Mouse (Mus musculus) gastrocnemius, postnatal 25 days (tissue): ENCODE data around the gene Prkca. TPM values are rescaled to one million over a fixed set of nuclear protein-coding genes. Genes with fewer than 3 reads are reported as not detected.

Experiments
- DNase-seq: peaks from one replicate; pipeline ENCODE4 v3.0.0; 2022
- total RNA-seq, 2 experiments: library from RNA; stranded (reverse); gene quantifications; 1 replicate in 1 of 2; 2 replicates in 1 of 2; pipeline ENCODE4 v1.2.3; 2021

Prkca gene
- total RNA-seq, 2 experiments from 2014 or later = 46.3 to 48.9 TPM

DNA sequence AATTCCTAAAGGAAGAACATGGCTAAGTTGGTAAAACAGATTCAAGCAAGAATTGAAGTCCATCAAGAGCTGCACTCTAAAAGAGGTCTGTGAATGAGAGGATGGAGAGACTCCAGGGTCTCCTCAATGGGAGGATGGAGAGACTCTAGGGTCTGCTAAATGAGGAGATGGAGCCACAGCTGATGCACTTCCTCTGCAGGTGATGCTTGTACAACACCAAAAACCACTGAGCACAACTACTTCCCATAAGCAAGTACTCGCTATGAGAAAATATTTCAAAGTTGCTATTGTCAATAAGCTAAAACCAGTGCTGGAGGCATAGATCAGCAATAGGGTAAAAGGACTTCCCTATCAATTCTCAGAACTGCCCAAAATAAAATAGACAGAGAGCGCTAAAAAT is 137.1 kb downstream of the Prkca start:
- no peak for DNase-seq

- DNase-seq = no peak
These were observed 138.9 kb downstream of the Prkca start for GRCm38 (mm10) chr11:108204895-108205248.

- DNase-seq = no peak
These were observed 139.4 kb downstream of the Prkca start for GRCm38 (mm10) chr11:108204202-108204894.

GRCm38 (mm10) chr11:108202835-108203234 is 140.9 kb downstream of the Prkca start:
- no peak for DNase-seq

- no peak for DNase-seq
These were observed 142.8 kb downstream of the Prkca start for GRCm38 (mm10) chr11:108200679-108201586.

DNA sequence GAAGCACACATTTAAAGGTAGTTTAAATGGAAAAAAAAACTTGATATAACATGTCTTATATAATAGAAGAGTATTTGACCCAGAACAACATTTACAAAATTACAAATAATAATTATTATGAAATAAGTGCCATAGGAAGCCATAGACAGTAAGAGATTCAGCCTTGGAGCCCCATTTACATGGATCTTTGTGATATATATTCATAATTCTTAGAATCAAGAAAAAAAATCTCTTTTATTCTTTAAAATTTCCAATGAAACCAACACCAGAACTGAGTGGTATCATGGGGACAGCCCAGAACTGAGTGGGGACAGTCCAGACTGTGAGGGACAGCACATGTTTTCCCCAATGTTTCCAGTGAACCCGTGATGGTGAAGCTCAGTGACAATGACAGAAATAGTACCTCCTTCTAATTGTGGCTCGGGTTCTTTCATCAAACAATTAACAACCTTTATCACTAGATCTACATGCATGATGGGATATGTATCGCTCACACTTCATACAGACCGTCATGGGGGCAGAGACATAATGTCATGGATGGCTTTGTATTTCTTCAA is 144.2 kb downstream of the Prkca start:
- DNase-seq = no peak

- DNase-seq = no peak
These were observed 145.1 kb downstream of the Prkca start for GRCm38 (mm10) chr11:108198592-108198991.

- DNase-seq = no peak
These were observed 146.1 kb downstream of the Prkca start for GRCm38 (mm10) chr11:108197427-108198218.

- DNase-seq = no peak
These were observed 146.9 kb downstream of the Prkca start for GRCm38 (mm10) chr11:108196796-108197195.

GRCm38 (mm10) chr11:108190298-108190697 is 153.4 kb downstream of the Prkca start:
- no peak for DNase-seq

DNA sequence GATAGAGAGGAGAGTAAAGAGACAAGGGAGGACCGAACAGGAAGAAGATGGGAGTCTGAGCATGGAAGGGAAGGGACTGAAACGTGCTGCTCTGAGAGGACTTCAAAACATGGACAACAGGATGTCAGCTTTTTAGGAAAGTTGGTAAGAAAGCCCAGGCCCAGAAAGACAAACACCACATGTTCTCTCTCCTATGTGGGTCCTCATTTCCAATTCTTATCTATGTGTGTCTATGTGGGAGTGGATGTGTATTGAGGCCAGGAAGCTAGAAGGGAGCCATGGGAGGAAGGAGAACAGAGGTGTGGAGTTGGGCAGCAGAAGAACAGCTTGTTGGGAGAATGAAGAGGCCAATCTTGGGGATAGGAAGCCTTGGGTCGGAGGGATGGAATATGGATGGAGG is 154.4 kb downstream of the Prkca start:
- DNase-seq = no peak

- DNase-seq = no peak
These were observed 161.3 kb downstream of the Prkca start for GRCm38 (mm10) chr11:108182421-108182820.

GRCm38 (mm10) chr11:108181012-108181713 is 162.6 kb downstream of the Prkca start:
- no peak for DNase-seq

- DNase-seq = no peak
These were observed 164.9 kb downstream of the Prkca start for GRCm38 (mm10) chr11:108178802-108179201.

DNA sequence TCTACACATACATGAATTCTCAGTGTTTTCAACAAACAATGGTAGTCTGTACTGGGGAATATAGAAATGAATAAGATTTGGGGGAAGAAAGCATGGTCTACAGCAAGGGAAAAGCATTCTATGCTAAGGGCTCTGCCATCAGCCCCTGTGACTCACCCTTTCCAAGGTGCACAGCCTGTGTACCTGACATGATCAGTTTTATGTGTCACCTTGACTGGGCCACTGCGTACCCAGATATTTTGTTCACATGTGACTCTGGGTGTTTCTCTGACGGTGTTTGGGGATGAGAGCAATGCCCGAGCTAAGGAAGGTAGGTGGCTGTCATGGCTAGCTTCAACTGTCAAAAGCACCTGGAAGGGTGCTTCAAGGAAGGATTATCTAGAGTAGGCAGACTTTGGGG is 165.5 kb downstream of the Prkca start:
- no peak for DNase-seq

DNA sequence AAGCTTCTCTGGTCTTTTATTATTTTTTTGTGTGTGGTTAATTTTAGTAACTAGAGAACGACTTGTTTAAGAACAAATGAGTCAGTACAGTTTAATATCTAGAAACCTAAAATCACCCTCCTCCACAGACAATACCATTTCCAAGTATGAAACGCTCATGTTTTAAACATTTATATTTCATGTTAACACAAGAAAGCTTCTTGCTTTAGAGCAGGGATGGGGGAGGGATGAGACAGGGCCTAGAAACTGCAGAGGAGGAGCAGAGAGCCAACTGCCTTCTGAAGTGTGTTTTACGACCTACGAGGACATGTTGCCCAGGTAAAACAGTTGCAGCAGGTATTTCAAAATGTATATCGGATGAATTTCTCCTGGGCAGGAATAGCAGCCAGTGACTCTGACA is 167.0 kb downstream of the Prkca start:
- no peak for DNase-seq

- DNase-seq = no peak
These were observed 171.8 kb downstream of the Prkca start for GRCm38 (mm10) chr11:108171917-108172316.

- no peak for DNase-seq
These were observed 172.5 kb downstream of the Prkca start for GRCm38 (mm10) chr11:108171260-108171659.

DNA sequence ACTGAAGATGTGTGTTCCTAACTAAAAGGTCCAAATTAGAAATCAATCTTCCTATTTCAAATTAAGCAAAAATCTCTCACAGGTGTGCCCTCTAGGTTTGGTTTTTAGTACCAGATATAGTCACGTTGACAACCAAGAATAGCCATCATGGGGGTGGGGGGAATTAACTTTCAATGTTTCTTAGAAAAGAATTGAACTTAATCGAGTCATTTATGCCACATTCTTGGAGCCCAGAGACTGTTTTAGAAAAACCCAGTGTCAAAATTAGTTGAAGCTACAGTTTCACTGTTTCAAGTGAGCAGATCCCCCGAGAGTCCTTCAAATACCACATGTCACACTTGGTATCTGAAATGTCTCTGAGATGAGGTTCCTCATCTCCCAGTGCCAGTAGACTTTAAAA is 173.6 kb downstream of the Prkca start:
- DNase-seq = no peak

- no peak for DNase-seq
These were observed 178.0 kb downstream of the Prkca start for GRCm38 (mm10) chr11:108165725-108166124.

DNA sequence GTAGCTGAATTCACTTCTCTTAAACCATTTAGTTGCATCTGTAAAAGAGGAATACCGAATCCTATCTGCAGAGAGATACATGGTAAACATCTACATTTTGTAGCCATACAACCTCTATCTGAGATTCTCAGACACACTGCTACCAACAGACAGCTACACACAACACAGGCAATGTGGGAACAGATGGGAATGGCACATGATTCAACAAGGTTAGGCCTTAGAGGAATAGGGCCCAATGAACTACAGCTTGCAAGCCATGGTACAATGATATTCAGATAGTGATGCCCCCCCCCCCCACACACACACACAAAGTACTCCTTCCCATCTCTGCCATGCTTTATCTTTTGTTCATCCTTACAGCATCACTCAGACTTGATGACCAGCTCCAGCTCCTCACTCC is 181.1 kb downstream of the Prkca start:
- no peak for DNase-seq

DNA sequence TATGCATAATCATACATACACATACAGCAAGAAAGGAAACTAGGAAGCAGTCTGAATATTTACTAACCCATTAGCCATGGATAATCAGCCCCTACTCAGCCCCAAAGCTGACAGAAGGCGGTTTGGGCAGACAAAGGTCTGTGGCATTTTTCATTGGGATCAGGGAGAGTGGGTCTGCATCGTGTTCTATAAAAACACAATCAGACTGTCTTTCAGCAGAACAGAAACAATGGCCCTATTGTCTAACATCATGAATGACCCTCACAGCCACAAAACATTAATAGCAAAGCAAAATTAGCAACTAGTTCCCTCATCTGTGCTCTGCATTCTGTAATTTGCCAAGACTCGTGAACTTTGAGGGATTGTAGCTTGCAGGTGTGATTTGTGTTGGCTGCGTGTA is 181.6 kb downstream of the Prkca start:
- DNase-seq = no peak
